In the genomic region with DNA sequence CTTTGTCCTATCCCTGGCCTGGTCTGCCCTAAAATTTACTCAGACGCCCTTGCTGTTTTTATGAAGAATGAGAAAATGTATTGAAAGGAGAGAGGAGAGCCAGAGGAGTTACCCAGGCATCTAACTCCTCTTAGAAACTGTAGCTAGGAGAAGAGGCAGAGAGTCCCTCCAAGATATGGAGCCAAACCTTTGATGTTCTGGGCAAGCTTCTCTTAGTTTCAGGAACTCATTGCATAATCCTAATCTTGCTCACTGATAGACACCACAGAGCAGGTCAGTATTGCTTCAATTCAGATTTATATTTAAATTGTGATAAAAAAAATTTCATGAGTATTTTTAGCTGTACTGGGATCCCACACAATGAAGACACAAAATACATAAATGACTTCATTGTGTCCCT, we compare ENCODE assay signal across 16 mouse cellular contexts. TPM values are rescaled to one million over a fixed set of nuclear protein-coding genes. Genes with fewer than 3 reads are reported as not detected.
DNase-seq lines count a peak whose midpoint lies in the region; ATAC-seq and TF ChIP-seq lines count a peak whose summit lies in the region.
"Had no signal": no experiment of that assay in that cellular context is flagged by ENCODE, and none has a peak within 500 bp of the region (broad histone marks: within the 10 kb centered on the region; RNA-seq: fewer than 3 reads in every experiment).

No protein-coding gene starts in this region.

- DNase-seq in layer of hippocampus, adult 2 months (ENCODE audit: low spot score in 2 of 2), result no peak
- DNase-seq in layer of hippocampus, adult 18-20 months (ENCODE audit: low spot score in 2 of 2), result no peak
- DNase-seq in forebrain, embryonic 14.5 days (ENCODE audit: low spot score), result peak; percentile 46
- no peak for DNase-seq in limb, embryonic 10.5 days (ENCODE audit: low spot score)
- no peak for DNase-seq in spleen, postnatal 14 days (ENCODE audit: low spot score in 2 of 2)
- DNase-seq in gastrocnemius, postnatal 25 days, result no peak
- DNase-seq in lung, postnatal 36 days, result no peak
- DNase-seq: B cell, adult 2 months; thymus, postnatal 25 days had no signal

- H3K4me3 ChIP-seq in layer of hippocampus, adult 2 months, result no peak overlapping the region
- no peak overlapping the region for H3K4me3 ChIP-seq in forebrain, embryonic 14.5 days (ENCODE audit: low read depth, low read length)
- no peak overlapping the region for H3K4me3 ChIP-seq in limb, embryonic 10.5 days
- no peak overlapping the region for H3K4me3 ChIP-seq in neural tube, embryonic 12.5 days
- H3K4me3 ChIP-seq: intestine, embryonic 15.5 days; lung, embryonic 15.5 days had no signal

- no peaks in the 10 kb centered on the region for H3K36me3 ChIP-seq in forebrain, embryonic 14.5 days (ENCODE audit: control insufficient read depth, insufficient read depth, low read length)
- H3K36me3 ChIP-seq in limb, embryonic 10.5 days, result no peaks in the 10 kb centered on the region
- H3K36me3 ChIP-seq in neural tube, embryonic 12.5 days, result no peaks in the 10 kb centered on the region
- H3K36me3 ChIP-seq: intestine, embryonic 15.5 days; lung, embryonic 15.5 days had no signal

- peak overlapping the region; percentile 87 for H3K27ac ChIP-seq in layer of hippocampus, adult 2 months
- peak overlapping the region; percentile 93 for H3K27ac ChIP-seq in forebrain, embryonic 14.5 days (ENCODE audit: low read depth, low read length)
- peak overlapping the region; percentile 85 for H3K27ac ChIP-seq in limb, embryonic 10.5 days
- no peak overlapping the region for H3K27ac ChIP-seq in neural tube, embryonic 12.5 days
- H3K27ac ChIP-seq: intestine, embryonic 15.5 days; lung, embryonic 15.5 days had no signal

- TF ChIP-seq CTCF in layer of hippocampus, adult 2 months (conservative IDR thresholded peaks at IDR 0.05), result no peak

- H3K9me3 ChIP-seq in forebrain, embryonic 14.5 days (replicated peaks; ENCODE audit: control insufficient read depth, low read length), result no peaks in the 10 kb centered on the region
- H3K9me3 ChIP-seq in limb, embryonic 10.5 days (replicated peaks), result no peaks in the 10 kb centered on the region
- H3K9me3 ChIP-seq in neural tube, embryonic 12.5 days, result no peaks in the 10 kb centered on the region
- H3K9me3 ChIP-seq: intestine, embryonic 15.5 days; lung, embryonic 15.5 days had no signal

- peaks cover 83% of the 10 kb centered on the region for H3K4me1 ChIP-seq in forebrain, embryonic 14.5 days (ENCODE audit: control insufficient read depth, insufficient read depth, low read length)
- peaks cover 58% of the 10 kb centered on the region for H3K4me1 ChIP-seq in limb, embryonic 10.5 days
- H3K4me1 ChIP-seq in neural tube, embryonic 12.5 days, result peaks cover 66% of the 10 kb centered on the region

- WGBS in forebrain, embryonic 14.5 days, result 8% methylated on average over 1 of the region's 1 CpGs
- WGBS in limb, embryonic 10.5 days, result 37% methylated on average over 1 of the region's 1 CpGs
- WGBS in neural tube, embryonic 12.5 days, result 9% methylated on average over 1 of the region's 1 CpGs

- H3K4me2 ChIP-seq in forebrain, embryonic 14.5 days (ENCODE audit: low read length), result peak overlapping the region; percentile 29; the same call in 1 of the 2 replicates
- peak overlapping the region; percentile 17; the same call in 1 of the 2 replicates for H3K4me2 ChIP-seq in neural tube, embryonic 12.5 days (replicated peaks)
- H3K4me2 ChIP-seq: intestine, embryonic 15.5 days; lung, embryonic 15.5 days had no signal

- no peaks in the 10 kb centered on the region for H3K27me3 ChIP-seq in forebrain, embryonic 14.5 days (replicated peaks; ENCODE audit: control insufficient read depth, insufficient read depth, low read length)
- no peaks in the 10 kb centered on the region for H3K27me3 ChIP-seq in limb, embryonic 10.5 days (ENCODE audit: low read depth, poor library complexity, severe bottlenecking)
- H3K27me3 ChIP-seq in neural tube, embryonic 12.5 days (replicated peaks), result no peaks in the 10 kb centered on the region
- H3K27me3 ChIP-seq: intestine, embryonic 15.5 days; lung, embryonic 15.5 days had no signal

- H3K9ac ChIP-seq in forebrain, embryonic 14.5 days (ENCODE audit: low read length), result no peak overlapping the region
- no peak overlapping the region for H3K9ac ChIP-seq in neural tube, embryonic 12.5 days
- H3K9ac ChIP-seq: intestine, embryonic 15.5 days; lung, embryonic 15.5 days had no signal

- ATAC-seq in forebrain, embryonic 14.5 days, result no peak
- ATAC-seq in neural tube, embryonic 12.5 days (ENCODE audit: low FRiP score, low read depth), result no peak
- ATAC-seq: activated CD4-positive, CD25-positive, alpha-beta regulatory T cell, adult 4 months; intestine, embryonic 15.5 days had no signal

RNA-seq across cellular contexts. Expression of a gene that starts 27.3 kb away (rescaled TPM):
- total RNA-seq in layer of hippocampus, adult 2 months (2021), result 10 to 100 TPM; 71.5 to 73.6 TPM
- 10 to 100 TPM; 70.4 to 71.6 TPM for total RNA-seq in layer of hippocampus, adult 18-20 months (2021)
- 2.6 TPM in 2 replicates for polyA plus RNA-seq in forebrain, embryonic 14.5 days (2014; fragmentation: Nextera tagmentation; extraction: Ambion mirVana)
- polyA plus RNA-seq in limb, embryonic 10.5 days (2016; fragmentation: Nextera tagmentation; extraction: Ambion mirVana), result 0.63 and 0.77 TPM in 2 replicates
- 5.1 and 5.3 TPM in 2 replicates for polyA plus RNA-seq in neural tube, embryonic 12.5 days (2016; fragmentation: Nextera tagmentation; extraction: Ambion mirVana)
- total RNA-seq in gastrocnemius, postnatal 25 days (2021), result 1 to 10 TPM; 1.4 to 3.1 TPM
- total RNA-seq: MEL had no signal
- polyA plus RNA-seq: activated CD4-positive, CD25-positive, alpha-beta regulatory T cell, adult 4 months had no signal

RNA-seq across cellular contexts. Expression of a gene that starts 42.7 kb away (rescaled TPM):
- total RNA-seq in layer of hippocampus, adult 2 months (2021), result not detected
- total RNA-seq in layer of hippocampus, adult 18-20 months (2021), result not detected
- not detected in 2 replicates for polyA plus RNA-seq in forebrain, embryonic 14.5 days (2014; fragmentation: Nextera tagmentation; extraction: Ambion mirVana)
- 0.11 TPM in 1 of 2 replicates, not detected in the other for polyA plus RNA-seq in limb, embryonic 10.5 days (2016; fragmentation: Nextera tagmentation; extraction: Ambion mirVana)
- not detected in 2 replicates for polyA plus RNA-seq in neural tube, embryonic 12.5 days (2016; fragmentation: Nextera tagmentation; extraction: Ambion mirVana)
- total RNA-seq in gastrocnemius, postnatal 25 days (2021), result not detected
- total RNA-seq: gastrocnemius, adult 18-20 months; MEL had no signal
- polyA plus RNA-seq: activated CD4-positive, CD25-positive, alpha-beta regulatory T cell, adult 4 months; heart, embryonic 14.5 days; intestine, embryonic 15.5 days; lung, embryonic 15.5 days had no signal

Comparison
In these comparisons a context has a peak if more than half of its experiments do, and no peak if none do; other contexts are left out.
1. RNA of a gene that starts 27.3 kb away (total RNA-seq): 71.5 to 73.6 TPM in layer of hippocampus, adult 2 months and 70.4 to 71.6 TPM in layer of hippocampus, adult 18-20 months; 1.4 to 3.1 TPM in gastrocnemius, postnatal 25 days; every median in the first group is over 10 times any median in the second.